Mouse (Mus musculus) neural tube, embryonic 12.5 days (tissue): Measurements from ENCODE around the gene Slc25a13. TPM values are rescaled to one million over a fixed set of nuclear protein-coding genes. Genes with fewer than 3 reads are reported as not detected.

Experiments
- ATAC-seq: fragments of 200-750 bp; cut with Nextera tagmentation; 2 replicates; pipeline ENCODE4 v1.8.0; 2017; ENCODE audit warnings: low read depth, mild to moderate bottlenecking, moderate TSS enrichment, moderate library complexity; ENCODE audit not compliant: low FRiP score
- H3K27ac ChIP-seq: fragments of 300-500 bp; sonication (generic); 2 replicates; pipeline ENCODE4 v1.5.1; 2016
- H3K27me3 ChIP-seq: fragments of 300-500 bp; sonication (generic); replicated peaks from 2 replicates; pipeline ENCODE4 v1.6.1; 2016; ENCODE audit warnings: mild to moderate bottlenecking
- H3K36me3 ChIP-seq: fragments of 300-500 bp; sonication (generic); 2 replicates; pipeline ENCODE4 v1.6.1; 2016; ENCODE audit warnings: mild to moderate bottlenecking
- H3K4me1 ChIP-seq: fragments of 300-500 bp; sonication (generic); 2 replicates; pipeline ENCODE4 v1.6.1; 2016
- H3K4me2 ChIP-seq: fragments of 300-500 bp; sonication (generic); replicated peaks from 2 replicates; pipeline ENCODE4 v1.6.1; 2016; ENCODE audit warnings: mild to moderate bottlenecking
- H3K4me3 ChIP-seq: fragments of 300-500 bp; sonication (generic); 2 replicates; pipeline ENCODE4 v1.5.1; 2016
- H3K9ac ChIP-seq: fragments of 300-500 bp; sonication (generic); 2 replicates; pipeline ENCODE4 v1.6.1; 2016; ENCODE audit warnings: mild to moderate bottlenecking
- H3K9me3 ChIP-seq: fragments of 300-500 bp; sonication (generic); 2 replicates; pipeline ENCODE4 v1.6.1; 2016; ENCODE audit warnings: mild to moderate bottlenecking
- WGBS: fragments of 180-500 bp; shearing (Covaris S2); methylation state at CpG from one replicate; pipeline ENCODE4 v1.1.7; 2016; 5-methylcytosine and 5-hydroxymethylcytosine counted together
- polyA plus RNA-seq: library from polyadenylated mRNA; unstranded; fragments of >200 nt; fragmentation: Nextera tagmentation; extraction: Ambion mirVana; gene quantifications from 2 replicates; pipeline ENCODE4 v1.2.1, GENCODE M21; 2016

Slc25a13 gene
- polyA plus RNA-seq, 1 experiment from 2014 or later: 17.9 TPM

GRCm38 (mm10) chr6:6125620-6126019 is 91.4 kb downstream of the Slc25a13 start:
- no peak overlapping the region for H3K27ac ChIP-seq
- H3K36me3 ChIP-seq: no peaks in the 10 kb centered on the region

GRCm38 (mm10) chr6:6121904-6122303 is 95.1 kb downstream of the Slc25a13 start:
- Histone ChIP-seq H3K9ac (no peak overlapping the region), H3K4me1 (no peaks in the 10 kb centered on the region), H3K4me3 (no peak overlapping the region), H3K36me3 (no peaks in the 10 kb centered on the region), H3K4me2 (no peak overlapping the region), H3K9me3 (no peaks in the 10 kb centered on the region), H3K27ac (no peak overlapping the region), H3K27me3 (no peaks in the 10 kb centered on the region)
- 90% methylated on average over 5 of the region's 5 CpGs for WGBS
- ATAC-seq: no peak

More at GRCm38 (mm10) chr6:6125620-6126019, 91.4 kb downstream of the Slc25a13 start:
- Histone ChIP-seq H3K27me3 (no peaks in the 10 kb centered on the region), H3K9me3 (no peaks in the 10 kb centered on the region), H3K4me2 (no peak overlapping the region), H3K4me1 (no peaks in the 10 kb centered on the region), H3K9ac (no peak overlapping the region), H3K4me3 (no peak overlapping the region)
- 88% methylated on average over 3 of the region's 3 CpGs for WGBS
- no peak for ATAC-seq

GRCm38 (mm10) chr6:6120841-6121240 is 96.1 kb downstream of the Slc25a13 start:
- no peaks in the 10 kb centered on the region for H3K27me3 ChIP-seq
- H3K27ac ChIP-seq: no peak overlapping the region
- no peaks in the 10 kb centered on the region for H3K4me1 ChIP-seq
- no peak overlapping the region for H3K9ac ChIP-seq
- WGBS: 84% methylated on average over 4 of the region's 4 CpGs
- no peak for ATAC-seq
- H3K9me3 ChIP-seq: no peaks in the 10 kb centered on the region
- no peak overlapping the region for H3K4me2 ChIP-seq
- no peaks in the 10 kb centered on the region for H3K36me3 ChIP-seq
- H3K4me3 ChIP-seq: no peak overlapping the region

- Histone ChIP-seq H3K27me3 (no peaks in the 10 kb centered on the region), H3K9ac (no peak overlapping the region), H3K9me3 (no peaks in the 10 kb centered on the region), H3K27ac (no peak overlapping the region), H3K36me3 (no peaks in the 10 kb centered on the region), H3K4me3 (no peak overlapping the region), H3K4me1 (no peaks in the 10 kb centered on the region), H3K4me2 (no peak overlapping the region)
- no peak for ATAC-seq
- 80% methylated on average over 8 of the region's 8 CpGs for WGBS
Observed at GRCm38 (mm10) chr6:6115771-6116170, 101.2 kb downstream of the Slc25a13 start.

GRCm38 (mm10) chr6:6113776-6114175 is 103.2 kb downstream of the Slc25a13 start:
- Histone ChIP-seq H3K27ac (no peak overlapping the region), H3K36me3 (no peaks in the 10 kb centered on the region), H3K27me3 (no peaks in the 10 kb centered on the region), H3K4me2 (no peak overlapping the region), H3K4me3 (no peak overlapping the region), H3K9ac (no peak overlapping the region), H3K9me3 (no peaks in the 10 kb centered on the region), H3K4me1 (no peaks in the 10 kb centered on the region)
- ATAC-seq: no peak
- WGBS: 92% methylated on average over 7 of the region's 7 CpGs

GRCm38 (mm10) chr6:6112767-6113528 is 104.0 kb downstream of the Slc25a13 start:
- Histone ChIP-seq H3K9ac (no peak overlapping the region), H3K9me3 (no peaks in the 10 kb centered on the region), H3K27ac (no peak overlapping the region), H3K4me3 (no peak overlapping the region), H3K4me2 (no peak overlapping the region), H3K27me3 (no peaks in the 10 kb centered on the region), H3K4me1 (no peaks in the 10 kb centered on the region), H3K36me3 (no peaks in the 10 kb centered on the region)
- ATAC-seq: no peak
- WGBS: 75% methylated on average over 10 of the region's 10 CpGs

GRCm38 (mm10) chr6:6107419-6107966 is 109.5 kb downstream of the Slc25a13 start:
- 30% methylated on average over 5 of the region's 5 CpGs for WGBS
- no peak overlapping the region for H3K4me2 ChIP-seq
- H3K27ac ChIP-seq: no peak overlapping the region
- no peaks in the 10 kb centered on the region for H3K4me1 ChIP-seq
- H3K27me3 ChIP-seq: no peaks in the 10 kb centered on the region
- no peaks in the 10 kb centered on the region for H3K36me3 ChIP-seq
- no peaks in the 10 kb centered on the region for H3K9me3 ChIP-seq
- no peak overlapping the region for H3K9ac ChIP-seq
- ATAC-seq: no peak
- no peak overlapping the region for H3K4me3 ChIP-seq

- Histone ChIP-seq H3K27ac (no peak overlapping the region), H3K36me3 (no peaks in the 10 kb centered on the region), H3K4me3 (no peak overlapping the region), H3K9me3 (no peaks in the 10 kb centered on the region), H3K27me3 (no peaks in the 10 kb centered on the region), H3K4me2 (no peak overlapping the region), H3K4me1 (no peaks in the 10 kb centered on the region), H3K9ac (no peak overlapping the region)
- 87% methylated on average over 9 of the region's 9 CpGs for WGBS
- ATAC-seq: no peak
Observed at GRCm38 (mm10) chr6:6105586-6105985, 111.4 kb downstream of the Slc25a13 start.

- no peak overlapping the region for H3K4me2 ChIP-seq
- H3K27me3 ChIP-seq: no peaks in the 10 kb centered on the region
- no peak overlapping the region for H3K27ac ChIP-seq
- no peaks in the 10 kb centered on the region for H3K4me1 ChIP-seq
- no peaks in the 10 kb centered on the region for H3K9me3 ChIP-seq
- no peak for ATAC-seq
- H3K9ac ChIP-seq: no peak overlapping the region
- H3K4me3 ChIP-seq: no peak overlapping the region
- 40% methylated on average over 2 of the region's 2 CpGs for WGBS
- H3K36me3 ChIP-seq: no peaks in the 10 kb centered on the region
Observed at GRCm38 (mm10) chr6:6103469-6103868, 113.5 kb downstream of the Slc25a13 start.

GRCm38 (mm10) chr6:6101605-6102004 is 115.4 kb downstream of the Slc25a13 start:
- no peak overlapping the region for H3K4me2 ChIP-seq
- no peaks in the 10 kb centered on the region for H3K27me3 ChIP-seq
- H3K27ac ChIP-seq: no peak overlapping the region
- H3K4me3 ChIP-seq: no peak overlapping the region
- 48% methylated on average over 4 of the region's 4 CpGs for WGBS
- ATAC-seq: no peak
- no peaks in the 10 kb centered on the region for H3K36me3 ChIP-seq
- no peaks in the 10 kb centered on the region for H3K4me1 ChIP-seq
- no peak overlapping the region for H3K9ac ChIP-seq
- H3K9me3 ChIP-seq: no peaks in the 10 kb centered on the region

GRCm38 (mm10) chr6:6100892-6101480 is 116.0 kb downstream of the Slc25a13 start:
- 75% methylated on average over 9 of the region's 9 CpGs for WGBS
- Histone ChIP-seq H3K27ac (no peak overlapping the region), H3K9me3 (no peaks in the 10 kb centered on the region), H3K9ac (no peak overlapping the region), H3K36me3 (no peaks in the 10 kb centered on the region), H3K4me1 (no peaks in the 10 kb centered on the region), H3K27me3 (no peaks in the 10 kb centered on the region), H3K4me2 (no peak overlapping the region), H3K4me3 (no peak overlapping the region)
- no peak for ATAC-seq

- no peak overlapping the region for H3K4me2 ChIP-seq
- no peaks in the 10 kb centered on the region for H3K36me3 ChIP-seq
- no peak for ATAC-seq
- no peak overlapping the region for H3K27ac ChIP-seq
- no peaks in the 10 kb centered on the region for H3K9me3 ChIP-seq
- H3K9ac ChIP-seq: no peak overlapping the region
- H3K4me1 ChIP-seq: no peaks in the 10 kb centered on the region
- 93% methylated on average over 3 of the region's 3 CpGs for WGBS
- no peak overlapping the region for H3K4me3 ChIP-seq
- H3K27me3 ChIP-seq: no peaks in the 10 kb centered on the region
Observed at GRCm38 (mm10) chr6:6093978-6094377, 123.0 kb downstream of the Slc25a13 start.
